Mouse (Mus musculus): Measurements from ENCODE around the gene Alx3. TPM values are rescaled to one million over a fixed set of nuclear protein-coding genes. Genes with fewer than 3 reads are reported as not detected.

Alx3 gene
- polyA plus RNA-seq, 1 experiment from 2014 or later = 1.4 TPM

- no peak overlapping the region for H3K9ac ChIP-seq
- peaks cover 13% of the 10 kb centered on the region for H3K36me3 ChIP-seq
- peaks cover 25% of the 10 kb centered on the region for H3K4me1 ChIP-seq (replicated peaks)
- no peaks in the 10 kb centered on the region for H3K9me3 ChIP-seq (replicated peaks)
- 78% methylated on average over 8 of the region's 8 CpGs for WGBS
- no peak for ATAC-seq (ENCODE audit: insufficient number of reproducible peaks, low FRiP score)
- no peak overlapping the region for H3K27ac ChIP-seq (ENCODE audit: poor library complexity, severe bottlenecking)
- H3K4me3 ChIP-seq = no peak overlapping the region
- peaks cover 20% of the 10 kb centered on the region; the same call in 1 of the 2 replicates for H3K27me3 ChIP-seq (replicated peaks)
- H3K4me2 ChIP-seq = no peak overlapping the region
Observed at GRCm38 (mm10) chr3:107607221-107607620, 12.4 kb downstream of the Alx3 start.

- H3K4me3 ChIP-seq = no peak overlapping the region
- no peak overlapping the region for H3K4me2 ChIP-seq
- peaks cover 29% of the 10 kb centered on the region for H3K36me3 ChIP-seq
- H3K27me3 ChIP-seq (replicated peaks) = peaks cover 13% of the 10 kb centered on the region; the same call in 1 of the 2 replicates
- H3K27ac ChIP-seq (ENCODE audit: poor library complexity, severe bottlenecking) = no peak overlapping the region
- no peak for ATAC-seq (ENCODE audit: insufficient number of reproducible peaks, low FRiP score)
- no peaks in the 10 kb centered on the region for H3K9me3 ChIP-seq (replicated peaks)
- H3K4me1 ChIP-seq (replicated peaks) = peaks cover 26% of the 10 kb centered on the region
- 41% methylated on average over 4 of the region's 4 CpGs for WGBS
- no peak overlapping the region for H3K9ac ChIP-seq
Observed at GRCm38 (mm10) chr3:107608808-107609207, 14.0 kb downstream of the Alx3 start.

DNA sequence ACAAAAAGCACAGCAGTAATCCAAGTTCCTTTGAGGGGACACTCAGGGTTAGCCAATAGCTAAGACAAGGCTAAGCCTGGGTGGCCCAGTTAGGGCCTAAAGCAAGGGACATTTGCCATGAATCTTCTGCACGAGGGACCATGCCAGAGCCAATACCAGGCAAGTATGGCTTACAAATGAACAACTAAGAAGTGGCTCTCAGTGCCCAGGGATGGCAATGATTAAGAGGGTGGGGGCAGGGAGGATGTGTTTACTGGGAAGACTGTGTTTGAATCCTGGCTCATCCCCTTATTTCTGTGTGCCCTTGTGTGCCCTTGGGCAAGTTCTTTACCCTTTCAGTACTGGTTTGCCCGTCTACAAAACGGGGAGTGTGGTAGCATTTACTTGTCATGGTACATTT is 14.5 kb downstream of the Alx3 start:
- Histone ChIP-seq H3K9ac (no peak overlapping the region), H3K27ac (ENCODE audit: poor library complexity, severe bottlenecking) (no peak overlapping the region), H3K4me3 (no peak overlapping the region), H3K4me2 (no peak overlapping the region), H3K9me3 (replicated peaks) (no peaks in the 10 kb centered on the region), H3K36me3 (peaks cover 35% of the 10 kb centered on the region), H3K27me3 (replicated peaks) (peaks cover 7% of the 10 kb centered on the region; the same call in 1 of the 2 replicates), H3K4me1 (replicated peaks) (peaks cover 26% of the 10 kb centered on the region)
- no peak for ATAC-seq (ENCODE audit: insufficient number of reproducible peaks, low FRiP score)
- WGBS = 75% methylated on average over 3 of the region's 3 CpGs

DNA sequence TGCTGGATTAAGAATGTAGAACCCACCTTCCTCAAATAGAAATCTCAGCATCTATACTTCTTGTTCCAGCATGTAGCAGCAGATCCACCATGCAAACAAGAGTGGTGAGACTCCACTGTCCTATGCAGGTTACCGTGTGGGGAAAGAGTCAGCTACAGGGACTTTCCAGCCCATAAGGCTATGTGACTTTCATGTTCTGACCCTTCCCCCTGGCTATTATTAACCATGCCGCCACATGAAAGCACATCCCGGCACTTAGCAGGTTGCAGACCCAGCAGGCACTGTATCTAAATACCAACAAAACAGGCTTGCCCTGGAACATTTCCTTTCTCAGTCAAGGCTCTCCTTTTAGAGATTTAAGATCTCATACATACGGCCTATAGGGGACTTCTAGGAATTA is 16.6 kb downstream of the Alx3 start:
- peaks cover 55% of the 10 kb centered on the region for H3K36me3 ChIP-seq
- H3K27ac ChIP-seq (ENCODE audit: poor library complexity, severe bottlenecking) = no peak overlapping the region
- WGBS = 46% methylated on average over 4 of the region's 4 CpGs
- 0 out of 2 replicates have a peak overlapping the region, but pooled peaks have one; percentile 13 for H3K9ac ChIP-seq
- ATAC-seq (ENCODE audit: insufficient number of reproducible peaks, low FRiP score) = no peak
- peaks cover 18% of the 10 kb centered on the region for H3K4me1 ChIP-seq (replicated peaks)
- H3K4me2 ChIP-seq = no peak overlapping the region
- H3K4me3 ChIP-seq = no peak overlapping the region
- no peaks in the 10 kb centered on the region for H3K27me3 ChIP-seq (replicated peaks)
- no peaks in the 10 kb centered on the region for H3K9me3 ChIP-seq (replicated peaks)

- ATAC-seq (ENCODE audit: insufficient number of reproducible peaks, low FRiP score) = 0 out of 2 replicates have a peak, but pooled peaks have one; percentile 56
- Histone ChIP-seq H3K4me3 (no peak overlapping the region), H3K36me3 (peaks cover 71% of the 10 kb centered on the region), H3K9ac (no peak overlapping the region), H3K9me3 (replicated peaks) (no peaks in the 10 kb centered on the region), H3K27ac (ENCODE audit: poor library complexity, severe bottlenecking) (no peak overlapping the region), H3K4me2 (no peak overlapping the region), H3K27me3 (replicated peaks) (no peaks in the 10 kb centered on the region), H3K4me1 (replicated peaks) (peaks cover 14% of the 10 kb centered on the region)
- 84% methylated on average over 11 of the region's 11 CpGs for WGBS
Observed at GRCm38 (mm10) chr3:107612902-107613525, 18.2 kb downstream of the Alx3 start.

- peaks cover 95% of the 10 kb centered on the region for H3K36me3 ChIP-seq
- no peak for ATAC-seq (ENCODE audit: insufficient number of reproducible peaks, low FRiP score)
- H3K9ac ChIP-seq = no peak overlapping the region
- H3K9me3 ChIP-seq (replicated peaks) = no peaks in the 10 kb centered on the region
- H3K4me2 ChIP-seq = no peak overlapping the region
- no peak overlapping the region for H3K27ac ChIP-seq (ENCODE audit: poor library complexity, severe bottlenecking)
- H3K4me3 ChIP-seq = no peak overlapping the region
- 93% methylated on average over 3 of the region's 3 CpGs for WGBS
- H3K4me1 ChIP-seq (replicated peaks) = no peaks in the 10 kb centered on the region
- H3K27me3 ChIP-seq (replicated peaks) = no peaks in the 10 kb centered on the region
Observed at GRCm38 (mm10) chr3:107617800-107618199, 23.0 kb downstream of the Alx3 start.

- Histone ChIP-seq H3K9ac (no peak overlapping the region), H3K36me3 (peaks cover 95% of the 10 kb centered on the region), H3K27ac (ENCODE audit: poor library complexity, severe bottlenecking) (no peak overlapping the region), H3K4me1 (replicated peaks) (no peaks in the 10 kb centered on the region), H3K27me3 (replicated peaks) (no peaks in the 10 kb centered on the region), H3K4me2 (no peak overlapping the region), H3K4me3 (no peak overlapping the region), H3K9me3 (replicated peaks) (no peaks in the 10 kb centered on the region)
- WGBS = 88% methylated on average over 6 of the region's 6 CpGs
- no peak for ATAC-seq (ENCODE audit: insufficient number of reproducible peaks, low FRiP score)
Observed at GRCm38 (mm10) chr3:107619911-107620310, 25.1 kb downstream of the Alx3 start.

- H3K4me3 ChIP-seq = no peak overlapping the region
- H3K27me3 ChIP-seq (replicated peaks) = no peaks in the 10 kb centered on the region
- H3K9me3 ChIP-seq (replicated peaks) = no peaks in the 10 kb centered on the region
- no peaks in the 10 kb centered on the region for H3K4me1 ChIP-seq (replicated peaks)
- no peak for ATAC-seq (ENCODE audit: insufficient number of reproducible peaks, low FRiP score)
- H3K9ac ChIP-seq = no peak overlapping the region
- H3K36me3 ChIP-seq = peaks cover 95% of the 10 kb centered on the region
- H3K27ac ChIP-seq (ENCODE audit: poor library complexity, severe bottlenecking) = no peak overlapping the region
- H3K4me2 ChIP-seq = no peak overlapping the region
- WGBS = 83% methylated on average over 21 of the region's 21 CpGs
Observed at GRCm38 (mm10) chr3:107621286-107622075, 26.6 kb downstream of the Alx3 start.

DNA sequence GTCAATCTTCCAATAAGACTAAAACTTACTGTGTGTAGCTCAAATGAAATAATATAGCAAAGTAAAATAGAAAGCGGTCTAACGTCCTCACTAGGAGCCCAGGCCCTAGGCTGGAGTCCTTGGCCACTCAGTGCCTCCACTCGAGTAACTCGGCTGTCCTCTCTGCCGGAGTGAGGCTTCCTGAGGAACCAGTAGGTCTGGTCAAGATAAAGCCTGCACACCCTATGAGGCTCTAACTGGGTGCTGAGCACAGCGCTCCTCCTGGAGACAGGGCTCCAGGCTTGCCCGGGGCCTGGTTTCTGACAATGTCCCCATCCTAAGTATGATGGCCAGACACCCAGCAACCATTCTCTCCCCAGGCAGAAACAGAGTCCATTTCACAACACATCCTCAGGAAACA is 27.7 kb downstream of the Alx3 start:
- Histone ChIP-seq H3K4me2 (no peak overlapping the region), H3K27me3 (replicated peaks) (no peaks in the 10 kb centered on the region), H3K9me3 (replicated peaks) (no peaks in the 10 kb centered on the region), H3K4me3 (no peak overlapping the region), H3K27ac (ENCODE audit: poor library complexity, severe bottlenecking) (no peak overlapping the region), H3K36me3 (peaks cover 95% of the 10 kb centered on the region), H3K4me1 (replicated peaks) (no peaks in the 10 kb centered on the region), H3K9ac (no peak overlapping the region)
- WGBS = 89% methylated on average over 7 of the region's 7 CpGs
- ATAC-seq (ENCODE audit: insufficient number of reproducible peaks, low FRiP score) = no peak

- Histone ChIP-seq H3K4me2 (no peak overlapping the region), H3K9ac (no peak overlapping the region), H3K4me3 (no peak overlapping the region), H3K36me3 (peaks cover 92% of the 10 kb centered on the region), H3K27ac (ENCODE audit: poor library complexity, severe bottlenecking) (no peak overlapping the region), H3K9me3 (replicated peaks) (no peaks in the 10 kb centered on the region), H3K4me1 (replicated peaks) (no peaks in the 10 kb centered on the region), H3K27me3 (replicated peaks) (no peaks in the 10 kb centered on the region)
- WGBS = 93% methylated on average over 8 of the region's 8 CpGs
- ATAC-seq (ENCODE audit: insufficient number of reproducible peaks, low FRiP score) = no peak
Observed at GRCm38 (mm10) chr3:107624424-107624823, 29.6 kb downstream of the Alx3 start.

DNA sequence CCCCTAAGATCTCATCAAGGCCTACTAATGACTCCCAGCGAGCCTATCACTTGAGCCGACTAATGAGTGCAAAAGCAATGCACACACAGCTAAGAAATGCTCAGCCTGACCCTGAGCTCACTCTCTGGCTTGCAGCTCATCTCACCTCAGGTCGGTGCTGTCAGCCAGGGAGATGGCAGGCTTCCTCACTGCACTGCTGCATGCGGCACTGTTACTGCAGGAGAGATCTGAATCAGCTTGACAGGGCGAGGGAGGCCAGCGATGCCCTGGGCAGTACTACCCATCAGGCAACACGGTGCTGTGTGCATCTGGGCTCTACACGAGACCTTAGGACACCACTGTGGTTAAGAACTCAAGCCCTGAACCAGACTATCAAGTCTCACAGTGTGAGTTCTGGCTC is 30.7 kb downstream of the Alx3 start:
- H3K27me3 ChIP-seq (replicated peaks) = no peaks in the 10 kb centered on the region
- H3K4me3 ChIP-seq = no peak overlapping the region
- peaks cover 6% of the 10 kb centered on the region for H3K4me1 ChIP-seq (replicated peaks)
- no peaks in the 10 kb centered on the region for H3K9me3 ChIP-seq (replicated peaks)
- H3K36me3 ChIP-seq = peaks cover 87% of the 10 kb centered on the region
- no peak overlapping the region for H3K27ac ChIP-seq (ENCODE audit: poor library complexity, severe bottlenecking)
- H3K4me2 ChIP-seq = no peak overlapping the region
- no peak overlapping the region for H3K9ac ChIP-seq
- no peak for ATAC-seq (ENCODE audit: insufficient number of reproducible peaks, low FRiP score)
- 93% methylated on average over 8 of the region's 8 CpGs for WGBS
